Mouse (Mus musculus): Measurements from ENCODE around the gene Actn2. TPM values are rescaled to one million over a fixed set of nuclear protein-coding genes. Genes with fewer than 3 reads are reported as not detected.

Actn2 gene
- 11.5 TPM for polyA plus RNA-seq (2017; shearing (Covaris generic))

DNA sequence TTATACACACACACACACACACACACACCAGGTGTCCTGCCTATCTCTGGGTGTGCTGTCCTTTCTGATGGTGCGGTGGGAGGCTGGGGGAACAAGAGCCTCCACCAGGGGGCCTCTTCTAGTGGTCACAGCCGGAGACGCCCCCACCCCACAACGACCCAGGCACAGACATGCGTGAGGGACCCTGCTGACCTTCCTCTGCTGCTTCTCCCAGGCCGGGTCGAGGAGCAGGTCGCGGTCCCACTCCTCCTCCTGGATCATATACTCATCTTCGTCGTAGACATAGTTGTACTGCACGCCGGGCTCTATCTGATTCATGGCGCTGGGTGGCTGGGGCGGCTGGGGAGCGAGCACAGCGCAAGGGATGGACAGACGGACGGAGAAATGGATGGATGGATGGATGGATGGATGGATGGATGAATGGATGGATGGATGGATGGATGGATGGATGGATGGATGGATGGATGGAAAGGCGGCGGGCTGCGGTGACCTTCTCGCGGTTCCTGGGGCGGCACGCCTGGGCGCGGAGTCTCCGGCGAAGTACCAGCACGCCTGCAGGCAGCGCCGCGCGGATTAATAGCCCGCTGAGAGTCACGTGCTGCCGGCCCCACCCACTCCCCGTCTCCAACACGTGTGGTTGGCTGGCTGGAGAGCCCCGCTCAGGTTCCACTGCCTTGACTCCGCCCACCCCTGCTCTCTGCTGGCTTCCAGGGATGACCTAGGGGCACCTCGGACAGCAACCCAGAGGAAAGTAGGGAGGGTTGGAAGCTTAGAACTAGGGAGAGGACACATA lies at the start of gene Actn2:
TSS of gene Actn2 (minus strand) at position 578 of the 793 bp plus-strand sequence.

DNA sequence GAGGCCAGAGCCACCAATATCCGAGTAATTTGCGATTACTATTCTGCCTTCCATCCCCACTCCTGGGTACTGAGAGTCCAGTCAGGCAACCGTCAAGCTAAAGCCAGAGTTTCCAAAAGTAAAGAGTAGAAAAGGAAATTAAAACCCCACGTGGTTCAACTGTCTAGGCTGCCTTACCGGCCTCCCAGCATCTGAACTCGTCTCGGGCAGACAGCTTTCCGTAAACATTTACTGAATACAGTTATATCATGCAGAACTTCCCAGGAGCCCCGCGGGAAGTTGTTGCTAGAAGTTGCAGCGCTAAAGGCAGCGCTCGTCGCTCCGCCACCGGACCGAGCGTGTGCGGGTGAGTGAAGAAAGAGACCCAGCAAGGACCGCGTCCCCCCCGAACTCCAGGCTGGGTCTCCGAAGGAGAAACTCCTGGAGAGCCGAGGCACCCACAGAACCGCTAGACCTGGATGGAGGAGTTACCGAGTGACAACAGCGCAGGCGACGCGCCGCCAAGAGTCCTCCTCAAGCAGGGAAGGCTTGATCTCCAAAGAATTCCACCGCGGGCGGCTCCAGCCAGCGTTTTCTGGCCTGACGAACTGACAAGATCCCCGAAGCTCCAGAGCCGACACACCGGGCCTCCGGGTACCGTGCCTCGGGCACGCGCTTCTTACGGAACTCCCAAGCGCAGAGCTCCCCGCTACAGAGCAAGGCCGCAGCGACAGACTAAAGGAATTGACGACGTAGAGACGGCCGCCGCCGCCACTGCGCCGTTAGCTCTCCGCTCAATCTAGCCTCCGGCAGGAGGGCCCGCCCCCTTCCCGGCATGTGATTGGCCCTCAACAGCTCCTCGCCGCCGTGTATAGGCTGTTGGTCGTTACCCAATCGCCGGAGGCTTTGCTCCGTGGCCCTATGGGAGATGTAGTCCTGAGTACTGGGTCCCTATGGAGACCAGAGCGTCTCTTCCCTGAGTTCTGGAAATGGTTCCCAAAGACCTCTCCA lies 82.9 kb downstream of the Actn2 start, which contains the start of gene Mtr:
TSS of gene Mtr (minus strand) at position 723 of the 990 bp plus-strand sequence.

Other genes with a start within 250 kb of the Actn2 start
- 0.97 TPM for gene Ryr2, start 233.8 kb downstream of the Actn2 start, polyA plus RNA-seq (2017; shearing (Covaris generic))
- 34.9 TPM for gene Mtr, start 82.6 kb downstream of the Actn2 start, polyA plus RNA-seq (2017; shearing (Covaris generic))
- 73.4 TPM for gene Heatr1, start 54.3 kb upstream of the Actn2 start, polyA plus RNA-seq (2017; shearing (Covaris generic))
- 90.8 TPM for gene Lgals8, start 124.2 kb upstream of the Actn2 start, polyA plus RNA-seq (2017; shearing (Covaris generic))
- gene Edaradd, start 179.7 kb upstream of the Actn2 start, polyA plus RNA-seq (2017; shearing (Covaris generic)), result 0.45 TPM
- 10.6 TPM for gene Ero1lb, start 225.1 kb upstream of the Actn2 start, polyA plus RNA-seq (2017; shearing (Covaris generic))